Mouse (Mus musculus) lung, postnatal 14 days (tissue): ENCODE measurements around the gene Acrbp.

Experiments
- DNase-seq: peaks from one replicate; pipeline ENCODE4 v3.0.0; 2021

The Acrbp gene

GRCm38 (mm10) chr6:125104223-125104622 is 54.7 kb downstream of the Acrbp start:
- no peak for DNase-seq

GRCm38 (mm10) chr6:125107705-125108104 is 58.2 kb downstream of the Acrbp start:
- no peak for DNase-seq

GRCm38 (mm10) chr6:125109371-125109770 is 59.9 kb downstream of the Acrbp start:
- DNase-seq, result no peak

- peak; percentile 52 for DNase-seq
These were observed 61.4 kb downstream of the Acrbp start for GRCm38 (mm10) chr6:125110927-125111326.

- DNase-seq, result no peak
These were observed 63.1 kb downstream of the Acrbp start for GRCm38 (mm10) chr6:125112553-125112952.
